Mouse (Mus musculus) MEL (cell line): ENCODE measurements around the gene Tmem202. TPM values are rescaled to one million over a fixed set of nuclear protein-coding genes. Genes with fewer than 3 reads are reported as not detected.

Experiments used
- DNase-seq: peaks from one replicate; pipeline ENCODE4 v3.0.0; 2011; ENCODE audit warnings: low read depth, low spot score
- H3K27ac ChIP-seq: 2 replicates; pipeline ENCODE4 v1.5.1; 2012; ENCODE audit warnings: low read depth, mild to moderate bottlenecking, control low read depth, low read length, moderate library complexity; ENCODE audit not compliant: control insufficient read depth
- H3K27me3 ChIP-seq, 2 experiments: fragments of 150-350 bp in 1 of 2; sonication (generic) in 1 of 2; 2 replicates each; pipeline ENCODE4 v1.6.1; 2012; ENCODE audit warnings: low read length in 2 of 2, mild to moderate bottlenecking in 2 of 2, improper control_type of control experiment in 1 of 2, moderate library complexity in 1 of 2; ENCODE audit not compliant: insufficient read depth in 2 of 2, control insufficient read depth in 1 of 2
- H3K36me3 ChIP-seq, 2 experiments: 2 replicates each; pipeline ENCODE4 v1.6.1; 2012 to 2014; ENCODE audit warnings: low read length in 2 of 2, improper control_type of control experiment in 1 of 2, inconsistent platforms in 1 of 2, mild to moderate bottlenecking in 1 of 2; ENCODE audit not compliant: insufficient read depth in 2 of 2, control insufficient read depth in 1 of 2
- H3K4me1 ChIP-seq, 2 experiments: fragments of 150-350 bp in 1 of 2; sonication (generic) in 1 of 2; 2 replicates each; pipeline ENCODE4 v1.6.1; 2012; ENCODE audit warnings: low read length in 2 of 2, improper control_type of control experiment in 1 of 2, mild to moderate bottlenecking in 1 of 2; ENCODE audit not compliant: insufficient read depth in 2 of 2, control insufficient read depth in 1 of 2
- H3K4me3 ChIP-seq, 2 experiments: fragments of 150-350 bp in 1 of 2; sonication (generic) in 1 of 2; 2 replicates each; pipeline ENCODE4 v1.5.1; 2012; ENCODE audit warnings: low read depth in 2 of 2, low read length in 2 of 2, mild to moderate bottlenecking in 2 of 2, moderate library complexity in 2 of 2, control low read depth in 1 of 2, improper control_type of control experiment in 1 of 2; ENCODE audit not compliant: control insufficient read depth in 1 of 2, insufficient read depth in 1 of 2
- H3K79me2 ChIP-seq: 2 replicates; pipeline ENCODE4 v1.6.1; 2012; ENCODE audit warnings: mild to moderate bottlenecking, low read length, moderate library complexity; ENCODE audit not compliant: control insufficient read depth, poor library complexity, insufficient read depth
- H3K9ac ChIP-seq: 2 replicates; pipeline ENCODE4 v1.6.1; 2012; ENCODE audit warnings: low read depth, mild to moderate bottlenecking, control low read depth, low read length, moderate library complexity; ENCODE audit not compliant: control insufficient read depth, poor library complexity, severe bottlenecking
- H3K9me3 ChIP-seq: fragments of 150-350 bp; sonication (generic); replicated peaks from 2 replicates; pipeline ENCODE4 v1.6.1; 2012; ENCODE audit warnings: mild to moderate bottlenecking, low read length, improper control_type of control experiment, moderate library complexity; ENCODE audit not compliant: insufficient read depth
- CHD2 ChIP-seq: IDR thresholded peaks from 2 replicates; pipeline ENCODE4 v1.6.1; 2011; ENCODE audit warnings: low read length, improper control_type of control experiment
- CTCF ChIP-seq, 3 experiments: IDR thresholded peaks in 2 of 3; conservative IDR thresholded peaks in 1 of 3; 2 replicates each; pipeline ENCODE4 v1.5.1; 2011 to 2012; ENCODE audit warnings: low read length in 3 of 3, low read depth in 2 of 3, mild to moderate bottlenecking in 2 of 3, improper control_type of control experiment in 1 of 3, inconsistent platforms in 1 of 3, mixed read lengths in 1 of 3, moderate library complexity in 1 of 3; ENCODE audit not compliant: control insufficient read depth in 1 of 3, insufficient read depth in 1 of 3, poor library complexity in 1 of 3, severe bottlenecking in 1 of 3
- E2F4 ChIP-seq: IDR thresholded peaks from 2 replicates; pipeline ENCODE4 v1.6.1; 2011; ENCODE audit warnings: low read depth, low read length, improper control_type of control experiment, borderline replicate concordance
- EP300 ChIP-seq, 2 experiments: IDR thresholded peaks; 2 replicates each; pipeline ENCODE4 v1.6.1; 2011; ENCODE audit warnings: improper control_type of control experiment in 2 of 2, low read length in 2 of 2, low read depth in 1 of 2, mild to moderate bottlenecking in 1 of 2
- GABPA ChIP-seq: IDR thresholded peaks from 2 replicates; pipeline ENCODE4 v1.6.1; 2012; ENCODE audit warnings: low read depth, mild to moderate bottlenecking, inconsistent platforms, low read length, improper control_type of control experiment, moderate library complexity
- GATA1 ChIP-seq: IDR thresholded peaks from 2 replicates; pipeline ENCODE4 v1.6.1; 2011; ENCODE audit warnings: low read depth, low read length, improper control_type of control experiment
- KAT2A ChIP-seq: conservative IDR thresholded peaks from 2 replicates; pipeline ENCODE4 v1.6.1; 2012; ENCODE audit warnings: low read depth, low read length, improper control_type of control experiment, inconsistent platforms
- MEF2A ChIP-seq: IDR thresholded peaks from 2 replicates; pipeline ENCODE4 v1.6.1; 2014; ENCODE audit warnings: low read depth, mild to moderate bottlenecking, inconsistent platforms, low read length, improper control_type of control experiment; ENCODE audit not compliant: poor library complexity, insufficient replicate concordance, severe bottlenecking; ENCODE audit errors: extremely low read depth
- MXI1 ChIP-seq: IDR thresholded peaks from 2 replicates; pipeline ENCODE4 v1.6.1; 2011; ENCODE audit warnings: mild to moderate bottlenecking, low read depth, low read length, improper control_type of control experiment
- POLR2AphosphoS5 ChIP-seq: IDR thresholded peaks from 2 replicates; pipeline ENCODE4 v1.6.1; 2012; ENCODE audit warnings: low read depth, borderline replicate concordance, mild to moderate bottlenecking, inconsistent platforms, low read length, moderate library complexity, mixed read lengths
- SMC3 ChIP-seq: IDR thresholded peaks from 2 replicates; pipeline ENCODE4 v1.6.1; 2011; ENCODE audit warnings: low read depth, low read length, improper control_type of control experiment
- TBP ChIP-seq: IDR thresholded peaks from 2 replicates; pipeline ENCODE4 v1.8.0; 2011; ENCODE audit warnings: low read depth, low read length, improper control_type of control experiment
- TCF12 ChIP-seq: IDR thresholded peaks from 2 replicates; pipeline ENCODE4 v1.6.1; 2014; ENCODE audit warnings: low read depth, mild to moderate bottlenecking, inconsistent platforms, low read length, improper control_type of control experiment, moderate library complexity
- USF2 ChIP-seq, 2 experiments: IDR thresholded peaks; 2 replicates each; pipeline ENCODE4 v1.6.1; 2011 to 2012; ENCODE audit warnings: improper control_type of control experiment in 2 of 2, low read length in 2 of 2, borderline replicate concordance in 1 of 2, inconsistent platforms in 1 of 2, low read depth in 1 of 2, mild to moderate bottlenecking in 1 of 2; ENCODE audit not compliant: insufficient read depth in 1 of 2
- ZC3H11A ChIP-seq: IDR thresholded peaks from 2 replicates; pipeline ENCODE4 v1.6.1; 2012; ENCODE audit warnings: low read depth, mild to moderate bottlenecking, inconsistent platforms, low read length, improper control_type of control experiment
- polyA plus RNA-seq, 2 experiments: library from polyadenylated mRNA; stranded (reverse) in 1 of 2; unstranded in 1 of 2; fragments of >175 nt in 1 of 2; fragments of >200 nt in 1 of 2; gene quantifications; 2 replicates each; pipeline versions ENCODE4 v1.2.1 to v1.2.4; 2012; ENCODE audit warnings: low replicate concordance in 2 of 2, low read depth in 1 of 2; ENCODE audit not compliant: insufficient read length in 2 of 2, insufficient read depth in 1 of 2, missing spikeins in 1 of 2
- total RNA-seq: library from RNA; depleted of rRNA; stranded (reverse); fragments of 300-350 nt; gene quantifications from 2 replicates; pipeline ENCODE4 v1.2.3, GENCODE M21; 2012

Tmem202 gene
- total and polyA plus RNA-seq, 3 experiments = 0.50 TPM; not detected in 2

DNA sequence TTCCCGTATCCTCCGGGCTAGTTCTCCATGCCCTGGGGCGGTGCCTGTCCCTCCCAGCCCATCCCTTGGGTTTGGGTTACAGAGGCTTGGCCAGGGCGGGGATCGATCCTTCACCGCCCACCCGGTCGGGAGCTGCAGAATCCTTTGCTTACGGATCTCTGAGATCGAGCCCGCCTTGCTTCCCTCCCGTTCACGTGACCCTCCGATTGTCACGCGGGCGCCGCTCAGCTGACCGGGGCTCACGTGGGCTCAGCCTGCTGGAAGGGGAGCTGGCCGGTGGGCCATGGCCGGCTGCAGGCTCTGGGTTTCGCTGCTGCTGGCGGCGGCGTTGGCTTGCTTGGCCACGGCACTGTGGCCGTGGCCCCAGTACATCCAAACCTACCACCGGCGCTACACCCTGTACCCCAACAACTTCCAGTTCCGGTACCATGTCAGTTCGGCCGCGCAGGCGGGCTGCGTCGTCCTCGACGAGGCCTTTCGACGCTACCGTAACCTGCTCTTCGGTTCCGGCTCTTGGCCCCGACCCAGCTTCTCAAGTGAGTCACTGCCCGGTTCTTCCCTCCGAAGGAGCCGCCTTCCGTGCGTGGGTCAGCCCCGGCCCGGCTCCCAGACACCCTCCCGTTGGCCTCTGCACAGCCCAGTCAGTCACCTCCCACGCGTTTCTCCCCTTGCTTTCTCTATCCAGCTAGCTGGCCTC, at the start of gene Tmem202, which contains the start of gene Hexa (continued):
- TF ChIP-seq USF2 (IDR thresholded peaks at IDR 0.05; ENCODE audit: borderline replicate concordance in 1 of 2, insufficient read depth in 1 of 2, low read depth in 1 of 2, low read length in 2 of 2) = peak; percentile 95 to 100
- peak; percentile 51; the same call in 1 of the 2 replicates for TF ChIP-seq E2F4
- no peak for TF ChIP-seq POLR2AphosphoS5
- peak; percentile 97 for TF ChIP-seq MXI1

GRCm38 (mm10) chr9:59588710-59589671, 49.3 kb upstream of the Tmem202 start:
- no peak for DNase-seq
- H3K79me2 ChIP-seq = no peaks in the 10 kb centered on the region
- peaks cover 0 to 8% of the 10 kb centered on the region in 2 experiments; a peak in 2 of 4 replicates for H3K36me3 ChIP-seq
- H3K27ac ChIP-seq = no peak overlapping the region
- no peak overlapping the region for H3K9ac ChIP-seq
- H3K4me3 ChIP-seq = no peak overlapping the region
- H3K9me3 ChIP-seq = no peaks in the 10 kb centered on the region
- H3K27me3 ChIP-seq = peaks cover 0 to 5% of the 10 kb centered on the region in 2 experiments; a peak in 2 of 4 replicates
- TF ChIP-seq SMC3 (no peak), ZC3H11A (no peak), TBP (no peak), TCF12 (no peak), MEF2A (no peak), KAT2A (no peak), GABPA (no peak), CHD2 (no peak), EP300 (IDR thresholded peaks at IDR 0.05; ENCODE audit: low read depth in 1 of 2, low read length in 2 of 2) (no peak)
- TF ChIP-seq, all 39 proteins: peak for 0
- H3K4me1 ChIP-seq = peaks cover 0 to 12% of the 10 kb centered on the region in 2 experiments; a peak in 1 of 4 replicates

DNA sequence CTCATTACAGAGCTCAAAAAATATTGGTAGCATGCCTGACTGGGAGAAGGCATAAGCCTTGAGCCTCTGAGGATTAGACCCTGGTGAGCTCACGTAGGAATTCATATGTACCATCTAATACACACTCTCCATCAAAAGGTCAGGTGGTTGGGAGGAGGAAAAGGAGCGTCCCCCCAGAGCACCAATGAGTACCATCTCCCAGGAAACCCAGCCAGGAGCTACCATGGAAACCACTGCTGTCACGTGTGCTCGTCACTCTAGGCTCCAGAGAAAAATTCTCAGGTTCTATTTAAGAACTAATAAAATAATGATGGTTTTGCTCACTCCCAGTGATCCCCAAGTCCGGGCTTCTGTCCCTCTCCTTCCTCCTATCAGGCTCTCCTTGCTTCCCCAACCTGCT, 48.6 kb upstream of the Tmem202 start:
- Histone ChIP-seq H3K36me3 (peaks cover 0 to 8% of the 10 kb centered on the region in 2 experiments; a peak in 2 of 4 replicates), H3K9ac (no peak overlapping the region), H3K4me3 (no peak overlapping the region), H3K27ac (no peak overlapping the region), H3K4me1 (peaks cover 0 to 12% of the 10 kb centered on the region in 2 experiments; a peak in 1 of 4 replicates), H3K79me2 (no peaks in the 10 kb centered on the region), H3K9me3 (no peaks in the 10 kb centered on the region)
- no peak for DNase-seq
- TF ChIP-seq CTCF (IDR thresholded peaks at IDR 0.05 in 2 of 3, conservative IDR thresholded peaks at IDR 0.05 in 1 of 3; ENCODE audit: control insufficient read depth in 1 of 3, insufficient read depth in 1 of 3, low read depth in 2 of 3, low read length in 3 of 3, poor library complexity in 1 of 3, severe bottlenecking in 1 of 3) (no peak), MEF2A (no peak), GATA1 (no peak), CHD2 (no peak)
- TF ChIP-seq, all 39 proteins: peak for 0
- H3K27me3 ChIP-seq = peaks cover 0 to 5% of the 10 kb centered on the region in 2 experiments; a peak in 2 of 4 replicates
